Mouse (Mus musculus): ENCODE results near the gene Tchh.
"Not testable (repeated sequence)": the region's sequence is repeated elsewhere in the genome, so short reads cannot be mapped to it uniquely, and the experiment has no call there.

The Tchh gene

DNA sequence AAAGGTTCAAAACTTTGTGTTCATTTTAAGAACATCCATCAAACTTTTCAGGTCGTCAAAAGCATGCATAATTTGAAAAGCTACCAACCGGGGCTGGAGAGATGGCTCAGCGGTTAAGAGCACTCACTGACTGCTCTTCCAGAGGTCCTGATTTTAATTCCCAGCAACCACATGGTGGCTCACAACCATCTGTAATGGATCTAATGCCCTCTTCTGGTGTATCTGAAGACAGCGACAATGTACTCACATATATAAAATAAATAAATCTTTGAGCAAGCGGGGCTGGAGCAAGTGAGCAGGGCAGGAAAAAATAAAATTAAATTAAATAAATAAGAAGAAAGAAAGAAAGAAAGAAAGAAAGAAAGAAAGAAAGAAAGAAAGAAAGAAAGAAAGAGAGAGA is 52.6 kb downstream of the Tchh start:
- DNase-seq (ENCODE audit: low read depth, low spot score), result not testable (repeated sequence)

DNA sequence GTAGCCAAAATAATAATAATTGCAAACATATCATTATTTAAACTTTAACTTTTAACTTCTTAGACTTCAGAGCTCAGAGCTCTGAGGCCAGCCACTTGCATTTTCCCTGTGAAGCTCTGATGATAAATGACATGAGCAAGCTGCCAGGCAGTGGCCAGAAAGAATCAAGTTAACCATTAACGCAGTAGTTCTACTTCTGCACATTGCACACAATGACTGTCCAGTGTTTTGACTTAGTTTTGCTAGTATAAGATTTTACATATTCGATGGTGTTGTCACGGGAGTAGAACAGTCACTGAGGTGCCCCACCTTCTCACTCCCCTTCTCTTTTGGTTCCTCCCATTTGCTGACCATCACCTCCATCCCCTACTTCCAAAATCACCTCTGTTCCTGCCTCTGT is 55.0 kb downstream of the Tchh start:
- DNase-seq (ENCODE audit: low read depth, low spot score), result no peak

All from c-Kit-negative CD71-positive TER-119-positive erythroid progenitor cells, embryonic 14.5 days (primary cell).